Mouse (Mus musculus): ENCODE measurements around the gene Pcf11. TPM values are rescaled to one million over a fixed set of nuclear protein-coding genes. Genes with fewer than 3 reads are reported as not detected.
A peak's percentile ranks its signal among the peaks of the same experiment; 100 is the strongest.

The Pcf11 gene
- polyA plus RNA-seq, 1 experiment from 2014 or later, result 9.3 TPM

- ATAC-seq (ENCODE audit: insufficient read depth), result no peak
- Histone ChIP-seq H3K36me3 (replicated peaks) (no peaks in the 10 kb centered on the region), H3K9me3 (replicated peaks) (no peaks in the 10 kb centered on the region), H3K4me2 (no peak overlapping the region), H3K27me3 (no peaks in the 10 kb centered on the region), H3K4me3 (replicated peaks) (no peak overlapping the region), H3K4me1 (replicated peaks) (no peaks in the 10 kb centered on the region), H3K27ac (replicated peaks) (no peak overlapping the region), H3K9ac (no peak overlapping the region)
- 51% methylated on average over 5 of the region's 5 CpGs for WGBS (ENCODE audit: insufficient replicate concordance)
Observed at GRCm38 (mm10) chr7:92687556-92688298, 18.0 kb upstream of the Pcf11 start.

GRCm38 (mm10) chr7:92677346-92677745 is 7.6 kb upstream of the Pcf11 start:
- no peak overlapping the region for H3K27ac ChIP-seq (replicated peaks)
- no peaks in the 10 kb centered on the region for H3K36me3 ChIP-seq (replicated peaks)
- no peaks in the 10 kb centered on the region for H3K27me3 ChIP-seq
- no peak for ATAC-seq (ENCODE audit: insufficient read depth)
- no peaks in the 10 kb centered on the region for H3K4me1 ChIP-seq (replicated peaks)
- no peak overlapping the region for H3K4me3 ChIP-seq (replicated peaks)
- H3K9me3 ChIP-seq (replicated peaks), result no peaks in the 10 kb centered on the region
- H3K4me2 ChIP-seq, result no peak overlapping the region
- 21% methylated on average over 4 of the region's 4 CpGs for WGBS (ENCODE audit: insufficient replicate concordance)
- H3K9ac ChIP-seq, result no peak overlapping the region

GRCm38 (mm10) chr7:92675131-92675530 is 5.4 kb upstream of the Pcf11 start:
- H3K4me2 ChIP-seq, result no peak overlapping the region
- H3K9me3 ChIP-seq (replicated peaks), result no peaks in the 10 kb centered on the region
- H3K9ac ChIP-seq, result no peak overlapping the region
- no peak overlapping the region for H3K4me3 ChIP-seq (replicated peaks)
- H3K36me3 ChIP-seq (replicated peaks), result no peaks in the 10 kb centered on the region
- no peak overlapping the region for H3K27ac ChIP-seq (replicated peaks)
- WGBS (ENCODE audit: insufficient replicate concordance), result 74% methylated on average over 3 of the region's 3 CpGs
- no peak for ATAC-seq (ENCODE audit: insufficient read depth)
- no peaks in the 10 kb centered on the region for H3K27me3 ChIP-seq
- peaks cover 9% of the 10 kb centered on the region for H3K4me1 ChIP-seq (replicated peaks)

GRCm38 (mm10) chr7:92668791-92669506 is 785 bp downstream of the Pcf11 start:
- Histone ChIP-seq H3K4me2 (peak overlapping the region; percentile 88), H3K9me3 (replicated peaks) (no peaks in the 10 kb centered on the region), H3K4me1 (replicated peaks) (peaks cover 26% of the 10 kb centered on the region), H3K27me3 (no peaks in the 10 kb centered on the region), H3K27ac (replicated peaks) (peak overlapping the region; percentile 99), H3K9ac (peak overlapping the region; percentile 99), H3K4me3 (replicated peaks) (peak overlapping the region; percentile 97), H3K36me3 (replicated peaks) (peaks cover 11% of the 10 kb centered on the region; the same call in 1 of the 2 replicates)
- WGBS (ENCODE audit: insufficient replicate concordance), result under 1% methylated on average over 29 of the region's 29 CpGs
- ATAC-seq (ENCODE audit: insufficient read depth), result peak; percentile 51

- H3K36me3 ChIP-seq (replicated peaks), result peaks cover 26% of the 10 kb centered on the region
- no peaks in the 10 kb centered on the region for H3K9me3 ChIP-seq (replicated peaks)
- no peaks in the 10 kb centered on the region for H3K27me3 ChIP-seq
- ATAC-seq (ENCODE audit: insufficient read depth), result no peak
- peak overlapping the region; percentile 88 for H3K4me2 ChIP-seq
- peak overlapping the region; percentile 97 for H3K4me3 ChIP-seq (replicated peaks)
- H3K4me1 ChIP-seq (replicated peaks), result peaks cover 26% of the 10 kb centered on the region
- 66% methylated on average over 7 of the region's 7 CpGs for WGBS (ENCODE audit: insufficient replicate concordance)
- H3K9ac ChIP-seq, result peak overlapping the region; percentile 1; the same call in 1 of the 2 replicates
- peak overlapping the region; percentile 49 for H3K27ac ChIP-seq (replicated peaks)
Observed at GRCm38 (mm10) chr7:92666274-92666820, 3.4 kb downstream of the Pcf11 start.

GRCm38 (mm10) chr7:92658050-92658449 is 11.7 kb downstream of the Pcf11 start:
- Histone ChIP-seq H3K9me3 (replicated peaks) (no peaks in the 10 kb centered on the region), H3K4me3 (replicated peaks) (no peak overlapping the region), H3K27me3 (no peaks in the 10 kb centered on the region), H3K9ac (no peak overlapping the region), H3K4me2 (no peak overlapping the region), H3K36me3 (replicated peaks) (peaks cover 83% of the 10 kb centered on the region), H3K27ac (replicated peaks) (no peak overlapping the region), H3K4me1 (replicated peaks) (peaks cover 4% of the 10 kb centered on the region)
- ATAC-seq (ENCODE audit: insufficient read depth), result no peak
- WGBS (ENCODE audit: insufficient replicate concordance), result 89% methylated on average over 5 of the region's 5 CpGs

- H3K36me3 ChIP-seq (replicated peaks), result peaks cover 79% of the 10 kb centered on the region
- no peaks in the 10 kb centered on the region for H3K9me3 ChIP-seq (replicated peaks)
- WGBS (ENCODE audit: insufficient replicate concordance), result 84% methylated on average over 2 of the region's 2 CpGs
- H3K4me3 ChIP-seq (replicated peaks), result no peak overlapping the region
- ATAC-seq (ENCODE audit: insufficient read depth), result no peak
- peaks cover 4% of the 10 kb centered on the region for H3K4me1 ChIP-seq (replicated peaks)
- no peak overlapping the region for H3K9ac ChIP-seq
- H3K4me2 ChIP-seq, result no peak overlapping the region
- no peaks in the 10 kb centered on the region for H3K27me3 ChIP-seq
- H3K27ac ChIP-seq (replicated peaks), result no peak overlapping the region
Observed at GRCm38 (mm10) chr7:92656386-92656785, 13.3 kb downstream of the Pcf11 start.

- ATAC-seq (ENCODE audit: insufficient read depth), result no peak
- Histone ChIP-seq H3K27me3 (no peaks in the 10 kb centered on the region), H3K27ac (replicated peaks) (no peak overlapping the region), H3K4me3 (replicated peaks) (no peak overlapping the region), H3K9me3 (replicated peaks) (no peaks in the 10 kb centered on the region), H3K4me1 (replicated peaks) (peaks cover 4% of the 10 kb centered on the region), H3K4me2 (no peak overlapping the region), H3K36me3 (replicated peaks) (peaks cover 62% of the 10 kb centered on the region), H3K9ac (no peak overlapping the region)
- 74% methylated on average over 1 of the region's 1 CpGs for WGBS (ENCODE audit: insufficient replicate concordance)
Observed at GRCm38 (mm10) chr7:92653329-92653728, 16.4 kb downstream of the Pcf11 start.

- peaks cover 53% of the 10 kb centered on the region for H3K36me3 ChIP-seq (replicated peaks)
- WGBS (ENCODE audit: insufficient replicate concordance), result 83% methylated on average over 7 of the region's 7 CpGs
- ATAC-seq (ENCODE audit: insufficient read depth), result no peak
Observed at GRCm38 (mm10) chr7:92647790-92648189, 21.9 kb downstream of the Pcf11 start.

GRCm38 (mm10) chr7:92642358-92642757 is 27.4 kb downstream of the Pcf11 start:
- no peak overlapping the region for H3K4me2 ChIP-seq
- ATAC-seq (ENCODE audit: insufficient read depth), result no peak
- H3K36me3 ChIP-seq (replicated peaks), result peaks cover 37% of the 10 kb centered on the region
- peaks cover 7% of the 10 kb centered on the region for H3K4me1 ChIP-seq (replicated peaks)
- H3K9ac ChIP-seq, result no peak overlapping the region
- H3K27me3 ChIP-seq, result no peaks in the 10 kb centered on the region
- no peak overlapping the region for H3K4me3 ChIP-seq (replicated peaks)
- H3K9me3 ChIP-seq (replicated peaks), result no peaks in the 10 kb centered on the region
- H3K27ac ChIP-seq (replicated peaks), result no peak overlapping the region

More at GRCm38 (mm10) chr7:92647790-92648189, 21.9 kb downstream of the Pcf11 start:
- H3K27me3 ChIP-seq, result no peaks in the 10 kb centered on the region
- no peak overlapping the region for H3K9ac ChIP-seq
- no peak overlapping the region for H3K4me3 ChIP-seq (replicated peaks)
- H3K4me2 ChIP-seq, result no peak overlapping the region
- H3K4me1 ChIP-seq (replicated peaks), result no peaks in the 10 kb centered on the region
- no peaks in the 10 kb centered on the region for H3K9me3 ChIP-seq (replicated peaks)
- no peak overlapping the region for H3K27ac ChIP-seq (replicated peaks)

GRCm38 (mm10) chr7:92638050-92638449 is 31.7 kb downstream of the Pcf11 start:
- H3K4me1 ChIP-seq (replicated peaks), result peaks cover 17% of the 10 kb centered on the region
- WGBS (ENCODE audit: insufficient replicate concordance), result 68% methylated on average over 5 of the region's 5 CpGs
- peak overlapping the region; percentile 81 for H3K4me3 ChIP-seq (replicated peaks)
- no peak overlapping the region for H3K27ac ChIP-seq (replicated peaks)
- peaks cover 27% of the 10 kb centered on the region for H3K27me3 ChIP-seq
- no peaks in the 10 kb centered on the region for H3K9me3 ChIP-seq (replicated peaks)
- no peak for ATAC-seq (ENCODE audit: insufficient read depth)
- H3K9ac ChIP-seq, result 0 out of 2 replicates have a peak overlapping the region, but pooled peaks have one; percentile 75
- H3K36me3 ChIP-seq (replicated peaks), result peaks cover 13% of the 10 kb centered on the region
- peak overlapping the region; percentile 93 for H3K4me2 ChIP-seq
